Mouse (Mus musculus): Measurements from ENCODE around the gene Rdh16.

DNA sequence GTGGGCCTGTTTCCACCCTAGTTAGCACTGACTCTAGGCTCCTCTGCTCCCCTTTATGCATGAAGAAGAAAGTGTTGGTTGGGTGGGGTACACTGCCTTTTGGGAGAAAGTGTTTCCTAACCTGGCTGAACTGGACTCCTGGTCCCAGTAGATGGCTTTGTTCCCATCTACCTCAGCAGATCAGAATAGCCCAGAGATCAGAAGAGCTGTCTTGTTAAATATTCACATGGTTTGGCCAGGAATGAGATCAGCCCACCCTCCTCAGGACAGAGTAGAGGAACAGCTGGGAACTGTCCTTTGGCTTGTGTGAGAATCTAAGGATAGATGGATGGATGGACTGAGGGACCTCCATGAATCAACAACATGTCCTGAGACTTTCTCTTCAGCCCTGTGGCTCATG lies 14.9 kb downstream of the Rdh16 start:
- TF ChIP-seq CTCF (IDR thresholded peaks at IDR 0.05; ENCODE audit: extremely low read depth, insufficient read length, insufficient replicate concordance, low read depth, low read length) (no peak), POLR2A (IDR thresholded peaks at IDR 0.05; ENCODE audit: low read depth, low read length) (no peak)
